Mouse (Mus musculus) limb, embryonic 14.5 days (tissue): ENCODE data around the gene Vps35l. TPM values are rescaled to one million over a fixed set of nuclear protein-coding genes. Genes with fewer than 3 reads are reported as not detected.

ENCODE experiments used
- ATAC-seq: fragments of 200-750 bp; cut with Nextera tagmentation; 2 replicates; pipeline ENCODE4 v1.8.0; 2017; ENCODE audit warnings: low read depth, moderate number of reproducible peaks, moderate TSS enrichment; ENCODE audit not compliant: low FRiP score
- DNase-seq: peaks from one replicate; pipeline ENCODE4 v3.0.0-alpha.2; 2015; ENCODE audit warnings: low spot score
- H3K27ac ChIP-seq: fragments of 300-500 bp; sonication (generic); replicated peaks from 2 replicates; pipeline ENCODE4 v1.5.1; 2014; ENCODE audit warnings: low read depth, mild to moderate bottlenecking, low read length, moderate library complexity, mixed read lengths
- H3K27me3 ChIP-seq: fragments of 300-500 bp; sonication (generic); 2 replicates; pipeline ENCODE4 v1.6.1; 2014; ENCODE audit warnings: low read length, mixed read lengths; ENCODE audit not compliant: control insufficient read depth, insufficient read depth
- H3K36me3 ChIP-seq: fragments of 300-500 bp; sonication (generic); 2 replicates; pipeline ENCODE4 v1.6.1; 2014; ENCODE audit warnings: mild to moderate bottlenecking, low read length, moderate library complexity, mixed read lengths; ENCODE audit not compliant: control insufficient read depth, insufficient read depth
- H3K4me1 ChIP-seq: fragments of 300-500 bp; sonication (generic); 2 replicates; pipeline ENCODE4 v1.6.1; 2014; ENCODE audit warnings: antibody characterized with exemption, low read length, mixed read lengths; ENCODE audit not compliant: control insufficient read depth, insufficient read depth
- H3K4me2 ChIP-seq: fragments of 300-500 bp; sonication (generic); replicated peaks from 2 replicates; pipeline ENCODE4 v1.6.1; 2014; ENCODE audit warnings: low read depth, mild to moderate bottlenecking, low read length, moderate library complexity; ENCODE audit not compliant: severe bottlenecking
- H3K4me3 ChIP-seq: fragments of 300-500 bp; sonication (generic); replicated peaks from 2 replicates; pipeline ENCODE4 v1.5.1; 2014; ENCODE audit warnings: low read length
- H3K9ac ChIP-seq: fragments of 300-500 bp; sonication (generic); 2 replicates; pipeline ENCODE4 v1.6.1; 2014; ENCODE audit warnings: mild to moderate bottlenecking, low read depth, low read length, moderate library complexity; ENCODE audit not compliant: severe bottlenecking
- H3K9me3 ChIP-seq: fragments of 300-500 bp; sonication (generic); 2 replicates; pipeline ENCODE4 v1.6.1; 2016; ENCODE audit warnings: low read length; ENCODE audit not compliant: control insufficient read depth
- POLR2A ChIP-seq: fragments of 200-500 bp; IDR thresholded peaks from 2 replicates; pipeline ENCODE4 v1.8.0; 2012; ENCODE audit warnings: inconsistent platforms, mild to moderate bottlenecking, moderate library complexity, borderline replicate concordance; ENCODE audit not compliant: insufficient read depth, insufficient read length; ENCODE audit errors: extremely low read depth
- WGBS: fragments of 180-500 bp; shearing (Covaris S2); extraction: QIAGEN DNeasy Blood & Tissue Kit; methylation state at CpG from one replicate; pipeline ENCODE4 v1.1.7; 2014; 5-methylcytosine and 5-hydroxymethylcytosine counted together
- polyA plus RNA-seq, 2 experiments: library from polyadenylated mRNA; depleted of rRNA in 1 of 2; stranded (reverse) in 1 of 2; unstranded in 1 of 2; fragments of >200 nt; fragmentation: Nextera tagmentation in 1 of 2; extraction: Ambion mirVana in 1 of 2; gene quantifications; 2 replicates each; pipeline versions ENCODE4 v1.2.1 to v1.2.3; 2012 to 2014

Vps35l gene
- polyA plus RNA-seq, 2 experiments, result 48.8 to 67.1 TPM

DNA sequence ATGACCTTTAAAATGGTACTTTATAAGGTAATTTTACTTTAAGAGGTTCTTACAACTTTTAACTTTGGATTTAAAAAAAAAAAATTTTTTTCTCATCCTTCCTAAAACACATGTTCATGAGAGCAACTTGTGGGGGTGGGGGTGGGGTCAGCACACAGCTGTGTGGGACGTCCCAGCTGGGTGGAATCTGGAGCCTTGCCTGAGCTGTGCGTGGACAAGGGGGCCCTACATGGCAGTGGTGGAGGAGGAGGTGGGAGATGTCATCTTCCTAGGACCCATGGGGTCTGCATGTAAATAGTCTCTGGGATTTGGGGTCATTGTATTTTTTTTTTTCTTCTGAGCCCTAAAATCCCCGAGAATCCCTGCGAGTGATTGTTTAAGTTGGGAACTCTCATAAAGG is 18.3 kb downstream of the Vps35l start:
- ATAC-seq (no peak), DNase-seq (no peak)
- H3K27me3 ChIP-seq, result no peaks in the 10 kb centered on the region
- peaks cover 55% of the 10 kb centered on the region for H3K36me3 ChIP-seq
- no peak overlapping the region for H3K4me2 ChIP-seq
- TF ChIP-seq POLR2A, result no peak
- 51% methylated on average over 4 of the region's 4 CpGs for WGBS
- no peaks in the 10 kb centered on the region for H3K9me3 ChIP-seq
- no peak overlapping the region for H3K27ac ChIP-seq
- H3K9ac ChIP-seq, result no peak overlapping the region
- no peak overlapping the region for H3K4me3 ChIP-seq
- no peaks in the 10 kb centered on the region for H3K4me1 ChIP-seq

DNA sequence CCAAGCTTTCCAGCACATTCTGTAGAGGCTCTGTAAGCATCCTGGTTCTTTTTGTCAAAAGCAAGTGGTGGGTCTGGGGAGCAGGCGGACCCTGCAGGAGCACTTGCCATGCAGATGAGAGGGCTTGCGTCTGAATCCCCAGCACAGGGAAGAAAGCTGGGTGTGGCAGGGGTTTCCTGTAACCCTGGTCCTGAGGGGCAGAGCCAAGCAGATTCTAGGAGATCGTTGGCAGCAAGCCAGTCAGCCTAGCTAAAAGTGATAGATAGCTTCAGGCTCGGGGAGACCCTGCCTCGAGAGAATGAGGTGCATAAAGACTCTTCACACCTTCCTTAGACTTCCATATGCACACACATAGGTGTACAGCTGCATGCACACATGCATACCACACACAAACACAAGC is 19.3 kb downstream of the Vps35l start:
- H3K4me3 ChIP-seq, result no peak overlapping the region
- no peak for TF ChIP-seq POLR2A
- peaks cover 51% of the 10 kb centered on the region for H3K36me3 ChIP-seq
- no peaks in the 10 kb centered on the region for H3K27me3 ChIP-seq
- ATAC-seq (no peak), DNase-seq (no peak)
- no peaks in the 10 kb centered on the region for H3K4me1 ChIP-seq
- no peak overlapping the region for H3K9ac ChIP-seq
- H3K9me3 ChIP-seq, result no peaks in the 10 kb centered on the region
- H3K4me2 ChIP-seq, result no peak overlapping the region
- WGBS, result 74% methylated on average over 5 of the region's 5 CpGs
- H3K27ac ChIP-seq, result no peak overlapping the region

DNA sequence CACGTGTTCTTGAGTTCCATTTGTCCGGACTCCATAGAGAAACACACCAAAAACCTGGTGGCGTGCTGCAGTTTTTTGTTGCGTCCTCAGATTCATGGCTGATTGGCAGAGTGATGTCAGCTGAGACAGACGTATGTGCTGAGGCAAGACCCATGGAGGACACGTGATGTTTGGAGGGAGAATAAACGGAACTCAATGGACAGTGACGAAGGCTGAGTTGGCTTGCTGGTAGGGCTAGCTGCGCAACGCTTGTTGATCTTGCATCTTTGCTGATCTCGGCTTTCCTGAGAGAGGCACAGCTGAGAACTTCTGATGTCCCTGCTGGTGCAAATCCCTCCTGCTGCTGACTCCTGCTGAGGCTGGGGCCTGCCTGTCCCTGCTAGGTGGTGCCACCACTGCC is 23.9 kb downstream of the Vps35l start:
- H3K4me3 ChIP-seq, result no peak overlapping the region
- no peak for TF ChIP-seq POLR2A
- H3K36me3 ChIP-seq, result peaks cover 31% of the 10 kb centered on the region
- no peak overlapping the region for H3K4me2 ChIP-seq
- H3K27ac ChIP-seq, result no peak overlapping the region
- WGBS, result 93% methylated on average over 11 of the region's 11 CpGs
- no peak overlapping the region for H3K9ac ChIP-seq
- ATAC-seq (no peak), DNase-seq (no peak)
- no peaks in the 10 kb centered on the region for H3K27me3 ChIP-seq
- no peaks in the 10 kb centered on the region for H3K9me3 ChIP-seq
- no peaks in the 10 kb centered on the region for H3K4me1 ChIP-seq

DNA sequence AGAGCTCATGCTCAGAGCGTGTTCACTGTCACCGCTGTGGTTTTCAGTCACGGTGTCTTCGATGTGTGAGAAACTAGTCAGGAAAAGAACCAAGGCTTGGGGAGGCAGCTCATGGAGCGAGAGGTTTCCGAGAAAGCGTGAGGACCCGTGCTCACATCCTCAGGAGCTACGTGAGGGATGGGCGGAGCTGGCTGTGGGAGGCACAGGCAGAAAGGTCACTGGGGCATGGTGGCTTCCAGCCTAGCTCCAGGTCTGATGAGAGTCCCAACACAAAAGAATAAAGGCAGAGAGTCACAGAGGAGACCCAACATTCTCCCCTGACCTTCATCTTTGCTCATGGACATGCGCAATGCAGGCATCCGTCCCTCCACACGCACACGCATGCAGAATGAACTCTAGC is 24.7 kb downstream of the Vps35l start:
- H3K4me1 ChIP-seq, result no peaks in the 10 kb centered on the region
- H3K9ac ChIP-seq, result no peak overlapping the region
- no peak overlapping the region for H3K4me3 ChIP-seq
- H3K4me2 ChIP-seq, result no peak overlapping the region
- DNase-seq, result no peak
- no peaks in the 10 kb centered on the region for H3K9me3 ChIP-seq
- ATAC-seq, result no peak
- no peak for TF ChIP-seq POLR2A
- H3K27me3 ChIP-seq, result no peaks in the 10 kb centered on the region
- 87% methylated on average over 14 of the region's 14 CpGs for WGBS
- no peak overlapping the region for H3K27ac ChIP-seq
- peaks cover 31% of the 10 kb centered on the region for H3K36me3 ChIP-seq

DNA sequence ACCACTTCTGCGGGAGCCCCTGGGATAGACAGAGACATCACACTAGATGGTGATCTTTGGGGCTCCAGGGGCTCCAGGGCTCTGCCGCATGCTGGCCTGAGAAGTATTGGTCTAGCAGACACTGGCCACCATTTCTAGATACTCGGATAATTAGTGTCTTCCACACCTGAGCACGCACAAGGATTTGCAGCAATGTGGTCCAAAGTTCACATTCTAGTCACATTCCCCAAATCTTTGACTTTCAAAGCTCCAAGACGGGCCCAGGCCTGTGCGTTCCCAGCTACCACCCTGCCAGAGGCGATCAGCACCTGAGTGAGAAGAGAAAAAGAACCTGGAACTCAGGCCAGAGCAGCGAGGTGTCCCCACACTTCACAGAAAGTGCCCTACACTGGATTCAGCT is 25.6 kb downstream of the Vps35l start:
- Histone ChIP-seq H3K4me2 (no peak overlapping the region), H3K27ac (no peak overlapping the region), H3K9me3 (no peaks in the 10 kb centered on the region), H3K9ac (no peak overlapping the region), H3K4me1 (no peaks in the 10 kb centered on the region), H3K36me3 (peaks cover 23% of the 10 kb centered on the region), H3K4me3 (no peak overlapping the region), H3K27me3 (no peaks in the 10 kb centered on the region)
- ATAC-seq (no peak), DNase-seq (no peak)
- TF ChIP-seq POLR2A, result no peak
- WGBS, result 67% methylated on average over 8 of the region's 8 CpGs
